Mouse (Mus musculus) limb, embryonic 10.5 days (tissue): ENCODE results near the gene Tmem206. TPM values are rescaled to one million over a fixed set of nuclear protein-coding genes. Genes with fewer than 3 reads are reported as not detected.

Experiments used
- DNase-seq: peaks from one replicate; pipeline ENCODE4 v3.0.0-alpha.2; 2017; ENCODE audit warnings: low spot score
- H3K27ac ChIP-seq: fragments of 300-500 bp; sonication (generic); 2 replicates; pipeline ENCODE4 v1.5.1; 2016; ENCODE audit warnings: mild to moderate bottlenecking
- H3K27me3 ChIP-seq: fragments of 300-500 bp; sonication (generic); 2 replicates; pipeline ENCODE4 v1.6.1; 2016; ENCODE audit warnings: low read depth, mild to moderate bottlenecking; ENCODE audit not compliant: poor library complexity, severe bottlenecking
- H3K36me3 ChIP-seq: fragments of 300-500 bp; sonication (generic); 2 replicates; pipeline ENCODE4 v1.6.1; 2016; ENCODE audit warnings: mild to moderate bottlenecking, moderate library complexity
- H3K4me1 ChIP-seq: fragments of 300-500 bp; sonication (generic); 2 replicates; pipeline ENCODE4 v1.6.1; 2016
- H3K4me3 ChIP-seq: fragments of 300-500 bp; sonication (generic); 2 replicates; pipeline ENCODE4 v1.5.1; 2016; ENCODE audit warnings: mild to moderate bottlenecking, moderate library complexity
- H3K9me3 ChIP-seq: fragments of 300-500 bp; sonication (generic); replicated peaks from 2 replicates; pipeline ENCODE4 v1.6.1; 2016; ENCODE audit warnings: mild to moderate bottlenecking
- WGBS: fragments of 180-500 bp; shearing (Covaris S2); methylation state at CpG from one replicate; pipeline ENCODE4 v1.1.7; 2016; 5-methylcytosine and 5-hydroxymethylcytosine counted together
- polyA plus RNA-seq: library from polyadenylated mRNA; unstranded; fragments of >200 nt; fragmentation: Nextera tagmentation; extraction: Ambion mirVana; gene quantifications from 2 replicates; pipeline ENCODE4 v1.2.1, GENCODE M21; 2016

Gene Tmem206
- polyA plus RNA-seq, 1 experiment from 2014 or later: 27.0 TPM

- WGBS: under 1% methylated on average over 82 of the region's 82 CpGs
Measured at GRCm38 (mm10) chr1:191396897-191397849, 71.5 kb downstream of the Tmem206 start.

More at GRCm38 (mm10) chr1:191396897-191397849, 71.5 kb downstream of the Tmem206 start:
- H3K4me3 ChIP-seq: peak overlapping the region; percentile 76
- H3K9me3 ChIP-seq: no peaks in the 10 kb centered on the region
- peak; percentile 99 for DNase-seq
- H3K4me1 ChIP-seq: peaks cover 25% of the 10 kb centered on the region
- no peaks in the 10 kb centered on the region for H3K36me3 ChIP-seq
- H3K27ac ChIP-seq: peak overlapping the region; percentile 94
- no peaks in the 10 kb centered on the region for H3K27me3 ChIP-seq

Other genes starting within 250 kb of the Tmem206 start
- gene Batf3, start 228.1 kb upstream of the Tmem206 start, polyA plus RNA-seq: 8.1 and 11.1 TPM in 2 replicates
- not detected in 2 replicates for gene Fam71a, start 161.1 kb upstream of the Tmem206 start, polyA plus RNA-seq
- gene Atf3, start 107.9 kb upstream of the Tmem206 start, polyA plus RNA-seq: 1.8 and 2.8 TPM in 2 replicates
- gene Nenf, start 7.7 kb upstream of the Tmem206 start, polyA plus RNA-seq: 50.3 and 53.7 TPM in 2 replicates
- 11.3 and 14.4 TPM in 2 replicates for gene Ppp2r5a, start 77.4 kb downstream of the Tmem206 start, polyA plus RNA-seq
- 83.0 and 92.7 TPM in 2 replicates for gene Dtl, start 249.6 kb downstream of the Tmem206 start, polyA plus RNA-seq
- gene Ints7, start 249.7 kb downstream of the Tmem206 start, polyA plus RNA-seq: 78.5 and 85.3 TPM in 2 replicates